Mouse (Mus musculus) lung, postnatal 0 days (tissue): ENCODE results near the gene Irf9.

Experiments
- CTCF ChIP-seq: IDR thresholded peaks from 2 replicates; pipeline ENCODE4 v1.5.1; 2016; ENCODE audit warnings: antibody characterized with exemption, mild to moderate bottlenecking
- EP300 ChIP-seq: IDR thresholded peaks from 2 replicates; pipeline ENCODE4 v1.6.1; 2016; ENCODE audit warnings: antibody characterized with exemption, mild to moderate bottlenecking, control low read depth

DNA sequence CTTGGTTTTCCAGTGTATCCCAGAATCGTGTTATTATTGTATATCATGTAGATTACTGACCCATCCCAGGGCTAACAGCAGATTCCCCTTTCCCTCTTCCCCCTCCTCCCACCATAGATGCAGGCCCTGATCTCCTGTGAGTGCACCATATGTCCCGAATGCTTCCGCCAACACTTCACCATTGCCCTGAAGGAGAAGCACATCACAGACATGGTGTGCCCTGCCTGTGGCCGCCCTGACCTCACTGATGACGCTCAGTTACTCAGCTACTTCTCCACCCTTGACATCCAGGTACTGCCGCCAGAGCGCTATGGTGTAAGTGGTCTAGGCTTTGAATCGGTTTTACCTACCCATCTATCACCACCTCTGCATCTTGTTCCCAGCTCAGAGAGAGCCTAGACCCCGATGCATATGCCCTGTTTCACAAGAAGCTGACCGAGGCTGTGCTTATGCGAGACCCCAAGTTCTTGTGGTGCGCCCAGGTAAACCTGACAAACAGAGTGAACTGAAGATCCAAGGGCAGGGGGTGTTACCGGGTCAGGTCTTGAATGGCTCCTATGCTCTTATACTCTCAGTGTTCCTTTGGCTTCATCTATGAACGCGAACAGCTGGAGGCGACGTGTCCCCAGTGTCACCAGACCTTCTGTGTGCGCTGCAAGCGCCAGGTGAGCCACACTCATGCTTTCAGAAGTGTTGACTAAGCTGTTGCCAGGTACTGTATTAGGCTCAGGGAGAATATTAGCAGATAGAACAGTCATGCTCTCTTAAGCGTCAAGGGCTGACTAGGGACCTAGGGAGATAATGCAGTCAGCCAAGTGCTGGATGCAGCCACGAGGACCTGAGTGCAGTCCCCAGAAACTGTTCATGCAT lies 4.6 kb upstream of the Irf9 start:
- TF ChIP-seq CTCF (no peak), EP300 (no peak)
